Mouse (Mus musculus): ENCODE results near the gene Ccin. TPM values are rescaled to one million over a fixed set of nuclear protein-coding genes. Genes with fewer than 3 reads are reported as not detected.

The Ccin gene
- 0.20 and 0.40 TPM in 2 replicates for polyA plus RNA-seq (2012; rRNA removed)

GRCm38 (mm10) chr4:43983181-43983580, at the start of gene Ccin:
Gene Ccin, plus strand, starts transcription at chr4:43983483.
- TF ChIP-seq POLR2A (IDR thresholded peaks at IDR 0.05; ENCODE audit: borderline replicate concordance, extremely low read depth, insufficient read depth, insufficient read length, poor library complexity, severe bottlenecking) (no peak), CTCF (IDR thresholded peaks at IDR 0.05; ENCODE audit: borderline replicate concordance, extremely low read depth, insufficient read depth, insufficient read length) (no peak)
- no peak for DNase-seq (ENCODE audit: low read depth)

DNA sequence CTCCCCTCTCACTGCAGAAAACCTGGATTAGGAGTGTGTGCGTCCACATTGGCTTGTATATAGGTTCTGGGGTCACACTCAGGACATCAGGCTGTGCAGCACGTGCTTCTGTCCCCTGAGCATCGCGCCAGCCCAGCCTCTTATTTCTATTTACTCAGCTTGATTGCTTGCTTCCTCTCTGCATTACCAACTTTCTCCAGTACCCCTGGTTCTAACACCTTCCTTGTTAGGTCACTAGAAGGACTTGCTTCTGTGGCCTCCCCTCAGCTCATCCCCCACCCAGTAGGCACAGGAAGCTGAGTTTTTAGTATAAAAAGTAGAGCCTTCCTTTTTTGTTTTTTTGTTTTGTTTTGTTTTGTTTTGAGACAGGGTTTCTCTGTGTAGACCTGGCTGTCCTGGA, 47.1 kb upstream of the Ccin start:
- TF ChIP-seq POLR2A (IDR thresholded peaks at IDR 0.05; ENCODE audit: borderline replicate concordance, extremely low read depth, insufficient read depth, insufficient read length, poor library complexity, severe bottlenecking), result no peak
- DNase-seq (ENCODE audit: low read depth), result no peak

GRCm38 (mm10) chr4:43936749-43937674, 46.3 kb upstream of the Ccin start:
- TF ChIP-seq POLR2A (IDR thresholded peaks at IDR 0.05; ENCODE audit: borderline replicate concordance, extremely low read depth, insufficient read depth, insufficient read length, poor library complexity, severe bottlenecking), result no peak
- TF ChIP-seq CTCF (IDR thresholded peaks at IDR 0.05; ENCODE audit: borderline replicate concordance, extremely low read depth, insufficient read depth, insufficient read length), result no peak
- DNase-seq (ENCODE audit: low read depth), result no peak

DNA sequence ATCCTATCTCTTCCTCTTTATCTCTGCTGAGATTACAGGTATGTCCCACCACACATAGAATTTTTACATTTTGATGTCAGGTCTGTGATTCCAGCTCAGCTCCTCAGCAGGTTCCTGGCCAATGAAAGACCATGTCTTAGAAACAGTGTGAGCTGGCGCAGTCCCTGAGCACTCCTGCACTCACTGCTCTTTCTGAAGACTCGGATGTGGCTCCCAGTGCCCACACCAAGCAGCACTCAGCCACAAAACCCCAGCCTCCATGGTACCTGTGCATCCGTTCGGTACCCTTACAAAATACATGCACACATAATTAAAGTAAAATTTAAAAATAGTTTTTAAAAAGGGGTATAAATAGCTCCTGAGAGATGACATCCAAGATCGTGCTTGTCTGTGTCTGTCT, 42.0 kb upstream of the Ccin start:
- TF ChIP-seq CTCF (IDR thresholded peaks at IDR 0.05; ENCODE audit: borderline replicate concordance, extremely low read depth, insufficient read depth, insufficient read length), result no peak
- no peak for TF ChIP-seq POLR2A (IDR thresholded peaks at IDR 0.05; ENCODE audit: borderline replicate concordance, extremely low read depth, insufficient read depth, insufficient read length, poor library complexity, severe bottlenecking)
- DNase-seq (ENCODE audit: low read depth), result no peak

DNA sequence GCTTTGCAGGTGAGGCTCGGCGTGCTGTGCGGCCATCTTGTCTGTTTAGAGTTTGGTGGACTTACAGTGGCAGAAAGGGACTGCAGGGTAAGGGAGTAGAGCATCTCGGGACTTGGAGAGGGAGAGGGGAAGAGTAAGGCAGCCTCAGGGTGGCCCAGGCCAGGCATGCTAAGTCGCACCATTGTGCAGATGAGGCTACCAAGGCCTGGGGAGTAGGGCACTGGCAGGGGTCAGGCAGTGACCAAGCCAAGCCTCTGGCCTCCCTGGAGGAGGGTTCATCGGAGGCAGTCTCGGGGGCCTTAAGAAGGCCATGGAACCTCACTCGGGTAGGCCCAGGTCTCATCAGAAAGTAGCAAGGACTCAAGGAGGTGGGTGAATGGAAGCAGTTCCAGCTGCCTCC, 40.9 kb upstream of the Ccin start:
- TF ChIP-seq POLR2A (IDR thresholded peaks at IDR 0.05; ENCODE audit: borderline replicate concordance, extremely low read depth, insufficient read depth, insufficient read length, poor library complexity, severe bottlenecking) (no peak), CTCF (IDR thresholded peaks at IDR 0.05; ENCODE audit: borderline replicate concordance, extremely low read depth, insufficient read depth, insufficient read length) (no peak)
- no peak for DNase-seq (ENCODE audit: low read depth)

DNA sequence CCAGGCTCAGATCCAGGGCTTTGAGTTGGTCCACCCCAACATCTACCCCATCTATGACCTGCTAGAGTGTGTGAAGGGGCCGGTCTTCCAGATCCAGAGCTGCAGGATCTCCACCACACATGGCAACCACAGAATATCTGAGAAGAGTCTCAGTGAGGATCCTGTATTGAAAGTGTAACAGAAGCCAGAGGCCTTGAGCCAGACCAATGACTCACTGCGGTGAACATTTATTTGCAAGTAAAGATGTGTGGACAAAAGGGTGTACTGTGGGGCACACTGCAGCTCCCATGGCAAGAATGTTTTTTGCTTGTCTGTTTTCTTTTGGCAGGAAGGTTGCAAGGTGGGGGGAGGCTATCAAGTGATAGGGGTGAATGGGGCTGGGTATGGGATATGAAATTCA, 35.7 kb upstream of the Ccin start:
- TF ChIP-seq POLR2A (IDR thresholded peaks at IDR 0.05; ENCODE audit: borderline replicate concordance, extremely low read depth, insufficient read depth, insufficient read length, poor library complexity, severe bottlenecking) (no peak), CTCF (IDR thresholded peaks at IDR 0.05; ENCODE audit: borderline replicate concordance, extremely low read depth, insufficient read depth, insufficient read length) (no peak)
- DNase-seq (ENCODE audit: low read depth), result no peak

- peak; percentile 90 for DNase-seq (ENCODE audit: low read depth)
- TF ChIP-seq POLR2A (IDR thresholded peaks at IDR 0.05; ENCODE audit: borderline replicate concordance, extremely low read depth, insufficient read depth, insufficient read length, poor library complexity, severe bottlenecking) (no peak), CTCF (IDR thresholded peaks at IDR 0.05; ENCODE audit: borderline replicate concordance, extremely low read depth, insufficient read depth, insufficient read length) (peak; percentile 88)
These were observed 25.9 kb upstream of the Ccin start, which contains the start of gene Glipr2 for GRCm38 (mm10) chr4:43957292-43957845. Gene Glipr2, plus strand, starts transcription at chr4:43957401.

DNA sequence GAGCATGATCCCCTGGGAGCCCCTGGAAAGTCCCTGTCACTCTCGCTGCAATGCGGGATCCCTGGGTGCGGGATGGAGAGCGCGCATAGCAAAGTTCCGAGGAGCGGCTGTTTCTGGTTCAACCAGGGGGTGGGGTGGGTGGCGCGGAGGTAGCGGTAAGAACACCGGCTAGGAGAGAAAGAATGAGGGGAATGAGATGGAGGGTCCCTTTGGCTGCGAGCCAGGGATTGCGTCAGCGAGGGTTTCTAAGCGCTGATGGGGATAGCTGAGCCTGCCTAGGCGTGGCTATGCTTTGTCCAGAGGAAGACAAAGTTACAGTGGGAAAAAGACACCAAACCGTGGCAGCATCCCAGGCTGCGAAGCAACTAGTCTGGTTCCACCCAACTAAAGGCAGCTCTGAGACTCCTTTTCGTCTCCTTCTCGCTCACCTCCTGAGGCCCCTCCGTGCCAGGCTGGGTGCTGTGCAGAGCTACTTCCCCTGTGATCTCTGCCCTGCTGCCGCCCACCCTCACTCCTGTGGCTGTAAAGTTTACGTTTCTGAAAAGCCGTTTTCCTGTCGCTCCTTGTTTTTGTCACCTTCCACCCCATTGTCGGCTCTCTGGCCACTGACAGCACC, 25.3 kb upstream of the Ccin start:
- no peak for TF ChIP-seq CTCF (IDR thresholded peaks at IDR 0.05; ENCODE audit: borderline replicate concordance, extremely low read depth, insufficient read depth, insufficient read length)
- no peak; the same call in 1 of the 2 replicates for TF ChIP-seq POLR2A (IDR thresholded peaks at IDR 0.05; ENCODE audit: borderline replicate concordance, extremely low read depth, insufficient read depth, insufficient read length, poor library complexity, severe bottlenecking)
- DNase-seq (ENCODE audit: low read depth), result peak; percentile 90

DNA sequence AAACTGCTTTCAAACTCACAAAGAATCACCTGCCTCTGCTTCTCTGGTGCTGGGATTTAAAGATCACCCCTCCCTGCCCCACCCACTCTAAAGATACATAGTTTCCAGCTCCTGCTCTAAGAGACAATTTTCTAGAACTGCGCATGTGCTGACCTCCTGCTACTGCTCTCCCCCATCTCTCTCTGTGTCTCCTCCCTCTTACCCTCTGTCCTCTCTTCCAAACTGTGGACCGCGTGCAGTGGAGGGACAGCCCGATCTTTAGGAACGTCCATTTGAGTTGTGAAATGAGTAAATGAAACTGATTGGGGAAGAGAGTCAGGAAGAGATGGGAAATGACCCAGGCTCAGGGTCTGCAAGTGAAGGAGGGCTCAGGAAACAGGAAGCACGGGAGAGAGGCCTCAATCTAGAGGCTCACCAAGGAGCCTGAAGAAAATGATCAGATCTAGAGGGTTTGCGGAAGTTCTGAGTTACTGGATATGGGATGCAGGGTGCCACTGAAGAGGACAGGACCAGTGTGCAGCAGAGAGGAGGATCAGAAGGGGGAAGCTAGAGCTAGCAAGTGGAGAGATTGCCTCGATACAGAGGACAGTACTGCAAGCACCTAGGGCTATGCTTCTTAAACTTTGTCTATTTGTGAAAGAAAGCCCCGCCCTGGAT, 23.6 kb upstream of the Ccin start:
- no peak for DNase-seq (ENCODE audit: low read depth)
- no peak for TF ChIP-seq POLR2A (IDR thresholded peaks at IDR 0.05; ENCODE audit: borderline replicate concordance, extremely low read depth, insufficient read depth, insufficient read length, poor library complexity, severe bottlenecking)
- TF ChIP-seq CTCF (IDR thresholded peaks at IDR 0.05; ENCODE audit: borderline replicate concordance, extremely low read depth, insufficient read depth, insufficient read length), result no peak

GRCm38 (mm10) chr4:43960207-43960606, 23.1 kb upstream of the Ccin start:
- DNase-seq (ENCODE audit: low read depth), result no peak
- no peak for TF ChIP-seq POLR2A (IDR thresholded peaks at IDR 0.05; ENCODE audit: borderline replicate concordance, extremely low read depth, insufficient read depth, insufficient read length, poor library complexity, severe bottlenecking)
- TF ChIP-seq CTCF (IDR thresholded peaks at IDR 0.05; ENCODE audit: borderline replicate concordance, extremely low read depth, insufficient read depth, insufficient read length), result no peak

GRCm38 (mm10) chr4:43964326-43964833, 18.9 kb upstream of the Ccin start:
- no peak for DNase-seq (ENCODE audit: low read depth)
- TF ChIP-seq CTCF (IDR thresholded peaks at IDR 0.05; ENCODE audit: borderline replicate concordance, extremely low read depth, insufficient read depth, insufficient read length) (no peak), POLR2A (IDR thresholded peaks at IDR 0.05; ENCODE audit: borderline replicate concordance, extremely low read depth, insufficient read depth, insufficient read length, poor library complexity, severe bottlenecking) (no peak)

Data from brain, embryonic 14.5 days (tissue).